Mouse (Mus musculus): ENCODE results near the gene Actb.

The Actb gene

GRCm38 (mm10) chr5:142906532-142907047 lies at the start of gene Actb:
TSS of gene Actb (minus strand) at chr5:142906754.
- peak; percentile 96 to 99 for DNase-seq (ENCODE audit: low spot score in 2 of 2)

GRCm38 (mm10) chr5:142953641-142954040 lies 47.1 kb upstream of the Actb start:
- no peak for DNase-seq (ENCODE audit: low spot score in 2 of 2)

- no peak for DNase-seq (ENCODE audit: low spot score in 2 of 2)
These were observed 43.9 kb upstream of the Actb start for GRCm38 (mm10) chr5:142950405-142950804.

GRCm38 (mm10) chr5:142949580-142949979 lies 43.0 kb upstream of the Actb start:
- no peak for DNase-seq (ENCODE audit: low spot score in 2 of 2)

GRCm38 (mm10) chr5:142947460-142947859 lies 40.9 kb upstream of the Actb start:
- DNase-seq (ENCODE audit: low spot score in 2 of 2) = no peak

GRCm38 (mm10) chr5:142944979-142945682 lies 38.6 kb upstream of the Actb start:
- DNase-seq (ENCODE audit: low spot score in 2 of 2) = no peak

- DNase-seq (ENCODE audit: low spot score in 2 of 2) = no peak
These were observed 33.8 kb upstream of the Actb start for GRCm38 (mm10) chr5:142940393-142940792.

- peak; percentile 69 to 75 for DNase-seq (ENCODE audit: low spot score in 2 of 2)
These were observed 31.6 kb upstream of the Actb start for GRCm38 (mm10) chr5:142937956-142938727.

GRCm38 (mm10) chr5:142936336-142936719 lies 29.8 kb upstream of the Actb start:
- peak; percentile 85 to 97 for DNase-seq (ENCODE audit: low spot score in 2 of 2)

- peak; percentile 78 to 85 for DNase-seq (ENCODE audit: low spot score in 2 of 2)
These were observed 29.2 kb upstream of the Actb start for GRCm38 (mm10) chr5:142935642-142936335.

GRCm38 (mm10) chr5:142932731-142933130 lies 26.2 kb upstream of the Actb start:
- no peak for DNase-seq (ENCODE audit: low spot score in 2 of 2)

GRCm38 (mm10) chr5:142932084-142932685 lies 25.6 kb upstream of the Actb start:
- DNase-seq (ENCODE audit: low spot score in 2 of 2) = peak; percentile 86 to 92

GRCm38 (mm10) chr5:142931241-142931745 lies 24.7 kb upstream of the Actb start:
- DNase-seq (ENCODE audit: low spot score in 2 of 2) = no peak

GRCm38 (mm10) chr5:142929400-142929752 lies 22.8 kb upstream of the Actb start:
- DNase-seq (ENCODE audit: low spot score in 2 of 2) = no peak

- DNase-seq (ENCODE audit: low spot score in 2 of 2) = peak; percentile 82 to 91
These were observed 22.3 kb upstream of the Actb start for GRCm38 (mm10) chr5:142928749-142929399.

- DNase-seq (ENCODE audit: low spot score in 2 of 2) = no peak
These were observed 20.9 kb upstream of the Actb start for GRCm38 (mm10) chr5:142927341-142927930.

- no peak for DNase-seq (ENCODE audit: low spot score in 2 of 2)
These were observed 20.3 kb upstream of the Actb start for GRCm38 (mm10) chr5:142926940-142927228.

GRCm38 (mm10) chr5:142926204-142926939 lies 19.8 kb upstream of the Actb start:
- peak in 1 of 2 experiments; percentile 47 for DNase-seq (ENCODE audit: low spot score in 2 of 2)

- DNase-seq (ENCODE audit: low spot score in 2 of 2) = no peak
These were observed 17.9 kb upstream of the Actb start for GRCm38 (mm10) chr5:142924336-142924959.

GRCm38 (mm10) chr5:142923781-142924180 lies 17.2 kb upstream of the Actb start:
- no peak for DNase-seq (ENCODE audit: low spot score in 2 of 2)
